In the genomic region with DNA sequence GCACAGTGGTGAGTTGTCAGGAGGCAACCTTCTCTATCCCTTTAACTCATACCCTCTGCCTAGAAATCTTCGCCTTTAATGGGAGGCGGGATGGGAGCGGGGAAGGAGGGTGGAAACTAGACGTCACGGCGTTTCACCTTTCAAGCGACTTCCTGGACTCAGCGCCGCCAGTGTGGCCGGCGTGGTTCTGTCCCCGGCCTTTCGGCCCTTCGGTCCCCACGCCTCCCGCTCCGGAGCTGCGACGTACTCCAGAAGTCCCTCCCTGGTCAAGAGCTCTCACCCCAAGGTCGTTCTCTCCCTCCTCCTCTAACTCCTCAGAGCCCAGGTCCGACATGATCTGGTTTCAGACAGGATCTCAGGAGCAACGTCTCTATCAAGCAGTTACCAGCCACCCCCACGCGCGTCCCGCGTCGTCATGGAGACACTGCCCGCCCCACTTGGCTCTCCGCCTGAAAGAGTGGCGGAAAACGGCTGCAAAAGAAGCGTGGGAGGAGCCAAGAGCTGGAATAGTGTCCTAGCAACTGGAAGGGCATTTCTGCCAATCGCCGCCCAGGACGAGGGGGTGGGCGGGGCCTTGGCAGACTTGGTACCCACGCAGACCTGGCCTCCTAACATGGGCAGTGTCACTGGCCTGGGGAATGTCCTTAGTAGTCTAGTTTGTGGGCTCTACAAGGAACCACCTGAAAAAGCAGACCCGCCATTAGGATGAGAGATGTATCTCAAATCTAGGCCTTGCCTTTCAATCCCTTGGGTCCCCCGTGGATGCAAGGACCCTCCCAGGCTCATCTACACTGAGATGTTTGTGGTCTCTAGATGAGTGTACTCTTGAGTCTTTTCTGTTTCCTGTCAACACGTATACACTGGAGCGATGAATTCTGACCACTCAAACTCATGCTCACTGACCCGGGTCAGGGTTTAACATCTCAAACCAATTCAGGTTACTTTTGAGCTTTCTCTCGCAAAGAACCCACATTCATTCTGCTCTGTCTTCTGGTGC, we compare ENCODE assay signal across 8 mouse cellular contexts. TPM values are rescaled to one million over a fixed set of nuclear protein-coding genes. Genes with fewer than 3 reads are reported as not detected.
DNase-seq lines count a peak whose midpoint lies in the region; ATAC-seq and TF ChIP-seq lines count a peak whose summit lies in the region.

TSS of gene Rsph1 (minus strand) at position 462 of the 997 bp plus-strand sequence.

- no peak for TF ChIP-seq POLR2A in MEL (IDR thresholded peaks at IDR 0.05; ENCODE audit: control insufficient read depth in 1 of 2, insufficient read depth in 1 of 2, low read depth in 1 of 2, low read length in 2 of 2, poor library complexity in 1 of 2)
- TF ChIP-seq POLR2A in lung, adult 2 months (IDR thresholded peaks at IDR 0.05; ENCODE audit: borderline replicate concordance, extremely low read depth, low read depth, low read length), result peak; percentile 22; the same call in 1 of the 2 replicates

- TF ChIP-seq CTCF in MEL (IDR thresholded peaks at IDR 0.05 in 2 of 3, conservative IDR thresholded peaks at IDR 0.05 in 1 of 3; ENCODE audit: control insufficient read depth in 1 of 3, insufficient read depth in 1 of 3, low read depth in 2 of 3, low read length in 3 of 3, poor library complexity in 1 of 3, severe bottlenecking in 1 of 3), result no peak
- no peak for TF ChIP-seq CTCF in lung, adult 2 months (IDR thresholded peaks at IDR 0.05; ENCODE audit: insufficient read depth, low read length)

- peak in 1 of 2 experiments; percentile 55; a peak in 2 of 4 replicates for TF ChIP-seq EP300 in MEL (IDR thresholded peaks at IDR 0.05; ENCODE audit: low read depth in 1 of 2, low read length in 2 of 2)

- H3K36me3 ChIP-seq in MEL (ENCODE audit: control insufficient read depth in 1 of 2, insufficient read depth in 2 of 2, low read length in 2 of 2), result peaks cover 0 to 14% of the 10 kb centered on the region in 2 experiments; a peak in 2 of 4 replicates
- no peaks in the 10 kb centered on the region for H3K36me3 ChIP-seq in neural tube, embryonic 14.5 days (ENCODE audit: control insufficient read depth, insufficient read depth, low read length)

- no peaks in the 10 kb centered on the region for H3K9me3 ChIP-seq in MEL (replicated peaks; ENCODE audit: insufficient read depth, low read length)
- H3K9me3 ChIP-seq in neural tube, embryonic 14.5 days (ENCODE audit: control insufficient read depth, low read length), result no peaks in the 10 kb centered on the region

- H3K9ac ChIP-seq in MEL (ENCODE audit: control insufficient read depth, low read depth, low read length, poor library complexity, severe bottlenecking), result peak within 1 kb of the TSS; percentile 23
- no peak within 1 kb of the TSS; the same call in 1 of the 2 replicates for H3K9ac ChIP-seq in neural tube, embryonic 14.5 days (replicated peaks; ENCODE audit: low read depth, low read length)

- peak within 1 kb of the TSS; percentile 52 to 58 for H3K4me3 ChIP-seq in MEL (ENCODE audit: control insufficient read depth in 1 of 2, insufficient read depth in 1 of 2, low read depth in 2 of 2, low read length in 2 of 2)
- peak within 1 kb of the TSS; percentile 62 for H3K4me3 ChIP-seq in lung, adult 2 months (replicated peaks; ENCODE audit: extremely low read depth, low read depth, low read length)
- H3K4me3 ChIP-seq in neural tube, embryonic 14.5 days (ENCODE audit: low read depth, low read length), result peak within 1 kb of the TSS; percentile 41

- H3K79me2 ChIP-seq in MEL (ENCODE audit: control insufficient read depth, insufficient read depth, low read length, poor library complexity), result no peaks in the 10 kb centered on the region

- no peak for TF ChIP-seq RAD21 in MEL (IDR thresholded peaks at IDR 0.05; ENCODE audit: low read depth, low read length)

- peak; percentile 71 to 92 for ATAC-seq in hematopoietic stem cell, adult 5-6 weeks (replicated peaks in 1 of 2; ENCODE audit: insufficient read depth in 1 of 2, low FRiP score in 2 of 2, low TSS enrichment in 1 of 2, low read depth in 1 of 2, poor library complexity in 2 of 2, severe bottlenecking in 2 of 2)
- ATAC-seq in neural tube, embryonic 14.5 days (ENCODE audit: low read depth), result peak; percentile 95

- H3K27ac ChIP-seq in MEL (ENCODE audit: control insufficient read depth, low read depth, low read length), result no peak within 1 kb of the TSS
- H3K27ac ChIP-seq in neural tube, embryonic 14.5 days (ENCODE audit: low read depth, low read length), result no peak within 1 kb of the TSS

- H3K4me1 ChIP-seq in MEL (ENCODE audit: control insufficient read depth in 1 of 2, insufficient read depth in 2 of 2, low read length in 2 of 2), result peaks cover 2 to 26% of the 10 kb centered on the region in 2 experiments; a peak in 3 of 4 replicates
- no peaks in the 10 kb centered on the region for H3K4me1 ChIP-seq in lung, adult 2 months (ENCODE audit: control insufficient read depth, insufficient read depth, low read length)
- H3K4me1 ChIP-seq in neural tube, embryonic 14.5 days (ENCODE audit: control insufficient read depth, insufficient read depth, low read length), result no peaks in the 10 kb centered on the region

- peak within 1 kb of the TSS; percentile 76 for H3K4me2 ChIP-seq in neural tube, embryonic 14.5 days (ENCODE audit: low read depth, low read length)

- WGBS in lung, adult 2 months, result 10% methylated on average over 44 of the region's 44 CpGs
- 10% methylated on average over 43 of the region's 44 CpGs for WGBS in neural tube, embryonic 14.5 days

- no peaks in the 10 kb centered on the region for H3K27me3 ChIP-seq in MEL (ENCODE audit: control insufficient read depth in 1 of 2, insufficient read depth in 2 of 2, low read length in 2 of 2)
- H3K27me3 ChIP-seq in neural tube, embryonic 14.5 days (ENCODE audit: control insufficient read depth, insufficient read depth, low read length), result no peaks in the 10 kb centered on the region

- peak; percentile 90 for DNase-seq in MEL (ENCODE audit: low read depth, low spot score)
- peak; percentile 100 for DNase-seq in cerebellum, postnatal 10 days
- peak; percentile 100 for DNase-seq in frontal cortex, adult 2 months (ENCODE audit: extremely low spot score in 1 of 2, low spot score in 1 of 2)
- DNase-seq in layer of hippocampus, adult 8-10 months (ENCODE audit: low spot score in 2 of 2), result peak; percentile 99 to 100
- DNase-seq in lung, adult 2 months, result peak; percentile 100
- DNase-seq in telencephalon, adult 2 months (ENCODE audit: low read depth, low spot score), result peak; percentile 88

TF ChIP-seq in MEL, 35 proteins besides CTCF, POLR2A, EP300 and RAD21:
- TF ChIP-seq MXI1 (IDR thresholded peaks at IDR 0.05; ENCODE audit: low read depth, low read length) (peak; percentile 85; the same call in 1 of the 2 replicates), SIN3A (IDR thresholded peaks at IDR 0.05; ENCODE audit: low read length) (peak; percentile 97), ETS1 (IDR thresholded peaks at IDR 0.05; ENCODE audit: low read depth, low read length) (peak; percentile 39; the same call in 1 of the 2 replicates), USF2 (IDR thresholded peaks at IDR 0.05; ENCODE audit: borderline replicate concordance in 1 of 2, insufficient read depth in 1 of 2, low read depth in 1 of 2, low read length in 2 of 2) (no peak), TAL1 (IDR thresholded peaks at IDR 0.05; ENCODE audit: low read length) (no peak), MYB (IDR thresholded peaks at IDR 0.05; ENCODE audit: low read depth, low read length) (peak; percentile 53; the same call in 1 of the 2 replicates), ELF1 (IDR thresholded peaks at IDR 0.05; ENCODE audit: low read depth, low read length) (peak; percentile 73), HCFC1 (IDR thresholded peaks at IDR 0.05; ENCODE audit: low read depth, low read length) (0 out of 2 replicates have a peak, but pooled peaks have one; percentile 46)

RNA-seq across cellular contexts. Expression of gene Rsph1, which starts in this region (rescaled TPM):
- total RNA-seq in MEL (2012; rRNA removed), result 1.3 and 2.0 TPM in 2 replicates
- 1 to 10 TPM in 1 of 2 experiments, not detected in 1; 3.6 TPM for polyA plus RNA-seq in MEL (2012; ENCODE audit: insufficient read depth in 1 of 2, insufficient read length in 2 of 2, low read depth in 1 of 2, low replicate concordance in 2 of 2, missing spikeins in 1 of 2)
- polyA plus RNA-seq in frontal cortex, adult 2 months (2012; rRNA removed), result 4.7 and 4.8 TPM in 2 replicates
- 0.69 and 2.9 TPM in 2 replicates for total RNA-seq in hematopoietic stem cell, adult 5-6 weeks (2017)
- total RNA-seq in layer of hippocampus, adult 8-10 months (2022), result 10 to 100 TPM; 12.3 to 18.6 (median 15.4) TPM
- 6.9 and 11.7 TPM in 2 replicates for polyA plus RNA-seq in lung, adult 2 months (2012; rRNA removed)
- 2.0 and 3.3 TPM in 2 replicates for polyA plus RNA-seq in neural tube, embryonic 14.5 days (2014; fragmentation: Nextera tagmentation; extraction: Ambion mirVana)
